Mouse (Mus musculus): ENCODE data around the gene Asic4. TPM values are rescaled to one million over a fixed set of nuclear protein-coding genes. Genes with fewer than 3 reads are reported as not detected.

Asic4 gene
- polyA plus RNA-seq, 1 experiment from 2014 or later = 0.65 TPM

DNA sequence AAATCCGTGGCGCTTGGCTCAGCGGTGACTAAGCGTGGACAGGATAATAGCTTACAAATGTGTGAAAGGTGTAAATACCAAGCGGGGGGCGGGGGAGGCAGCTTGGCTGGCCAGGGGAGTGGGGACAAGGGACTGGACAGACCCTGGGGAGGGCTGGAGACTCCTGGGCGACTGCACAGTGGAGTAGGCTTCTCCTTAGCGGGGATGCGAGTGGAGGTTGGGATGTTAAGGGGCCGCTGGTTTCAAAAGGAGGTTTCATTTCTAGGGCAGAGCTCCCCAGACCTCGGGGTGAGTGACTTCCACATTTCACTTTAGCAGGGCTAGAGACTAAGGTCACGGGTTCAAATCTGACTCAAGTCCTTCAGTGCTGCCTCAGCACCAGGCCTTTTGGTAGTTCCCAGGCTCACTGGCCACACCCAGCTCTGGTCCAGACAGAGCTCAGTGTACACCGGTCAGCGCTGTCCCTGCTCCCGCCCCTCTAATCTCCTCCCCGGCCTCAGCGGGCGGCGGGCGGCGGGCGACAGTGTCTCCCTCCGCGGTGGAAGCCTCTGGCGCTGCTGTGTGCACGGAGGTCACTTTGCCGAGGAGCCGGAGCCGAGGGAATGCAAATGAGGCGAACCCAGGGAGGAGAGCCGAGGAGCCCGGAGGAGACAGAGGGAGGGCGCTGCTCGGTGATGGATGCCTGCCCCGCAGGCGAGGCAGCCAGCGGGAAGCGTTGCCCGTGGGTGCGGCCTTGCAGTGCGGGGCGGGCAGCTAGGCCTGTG is 8.0 kb downstream of the Asic4 start:
- Histone ChIP-seq H3K4me2 (replicated peaks) (peak overlapping the region; percentile 61), H3K9me3 (no peaks in the 10 kb centered on the region), H3K9ac (peak overlapping the region; percentile 56), H3K36me3 (no peaks in the 10 kb centered on the region), H3K4me1 (peaks cover 44% of the 10 kb centered on the region), H3K27me3 (peaks cover 75% of the 10 kb centered on the region), H3K4me3 (peak overlapping the region; percentile 37), H3K27ac (no peak overlapping the region)
- peak; percentile 18; the same call in 1 of the 2 replicates for ATAC-seq (ENCODE audit: low FRiP score, low read depth)
- WGBS = 3% methylated on average over 38 of the region's 42 CpGs

DNA sequence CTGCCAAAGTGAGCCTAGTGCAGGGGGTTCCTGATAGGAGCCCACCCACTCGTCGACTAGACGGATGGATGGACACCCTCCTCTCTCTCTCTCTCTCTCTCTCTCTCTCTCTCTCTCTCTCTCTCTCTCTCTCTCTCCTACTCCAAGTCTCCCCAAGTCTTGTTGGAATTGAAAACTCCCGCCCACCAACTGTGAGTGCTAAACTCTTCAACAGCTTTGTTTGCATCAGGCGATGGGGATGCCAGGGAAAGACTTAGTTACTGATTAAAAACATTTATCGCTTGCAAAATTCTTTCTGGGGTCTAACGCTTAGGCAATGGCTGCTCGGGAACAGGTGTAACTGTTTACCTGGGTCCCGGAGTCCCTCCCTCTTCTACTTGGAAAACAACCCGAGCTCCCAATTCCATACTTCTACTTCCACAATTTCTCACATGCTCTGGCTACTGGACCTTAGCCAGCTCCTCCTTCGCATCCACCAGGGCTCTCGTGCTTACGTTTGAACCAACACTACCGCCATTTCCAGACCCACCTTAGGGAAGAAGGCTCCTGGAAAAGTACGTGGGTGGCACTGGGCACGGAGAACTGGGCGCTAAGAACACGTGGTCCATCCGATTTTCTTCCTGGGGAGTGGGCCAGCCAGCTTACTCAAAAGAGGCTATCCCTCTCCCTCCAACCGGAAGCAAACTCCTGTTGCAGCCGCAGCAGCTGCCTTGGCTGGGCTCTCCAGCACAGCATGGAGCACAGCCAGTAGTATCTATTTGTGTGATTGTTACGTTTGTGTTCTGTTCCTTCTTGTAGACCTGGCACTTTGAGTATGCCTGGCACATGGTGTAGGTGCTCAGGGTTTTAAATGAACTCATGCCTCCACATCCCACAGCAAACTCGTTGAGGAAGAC is 8.8 kb downstream of the Asic4 start:
- ATAC-seq (ENCODE audit: low FRiP score, low read depth) = 0 out of 2 replicates have a peak, but pooled peaks have one; percentile 24
- no peaks in the 10 kb centered on the region for H3K9me3 ChIP-seq
- H3K36me3 ChIP-seq = no peaks in the 10 kb centered on the region
- H3K4me2 ChIP-seq (replicated peaks) = peak overlapping the region; percentile 61
- WGBS = 12% methylated on average over 20 of the region's 23 CpGs
- peak overlapping the region; percentile 56 for H3K9ac ChIP-seq
- H3K27me3 ChIP-seq = peaks cover 73% of the 10 kb centered on the region
- H3K4me1 ChIP-seq = peaks cover 36% of the 10 kb centered on the region
- H3K4me3 ChIP-seq = peak overlapping the region; percentile 37
- H3K27ac ChIP-seq = no peak overlapping the region

DNA sequence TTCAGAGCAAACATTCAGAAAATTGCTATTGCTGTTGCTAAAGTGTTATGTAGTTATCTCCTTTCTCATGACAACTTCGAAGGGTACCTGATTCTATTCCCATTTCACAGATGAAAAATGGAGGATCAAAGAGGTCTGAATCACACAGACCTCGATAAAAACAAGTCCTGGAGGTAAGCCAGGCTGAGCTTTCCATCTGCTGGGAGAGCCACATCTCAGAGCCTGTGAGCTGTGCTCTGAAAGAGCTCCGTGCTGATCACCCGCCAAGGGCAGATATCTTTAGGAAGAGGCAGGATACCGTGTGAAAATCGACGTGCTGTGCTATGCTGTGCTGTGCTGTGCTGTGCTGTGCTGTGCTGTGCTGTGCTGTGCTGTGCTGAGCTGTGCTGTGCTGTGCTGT is 10.1 kb downstream of the Asic4 start:
- no peak overlapping the region for H3K4me2 ChIP-seq (replicated peaks)
- no peak overlapping the region for H3K9ac ChIP-seq
- no peak overlapping the region for H3K27ac ChIP-seq
- 79% methylated on average over 7 of the region's 7 CpGs for WGBS
- no peaks in the 10 kb centered on the region for H3K36me3 ChIP-seq
- H3K9me3 ChIP-seq = no peaks in the 10 kb centered on the region
- H3K4me1 ChIP-seq = peaks cover 36% of the 10 kb centered on the region
- no peak overlapping the region for H3K4me3 ChIP-seq
- H3K27me3 ChIP-seq = peaks cover 73% of the 10 kb centered on the region
- no peak for ATAC-seq (ENCODE audit: low FRiP score, low read depth)

DNA sequence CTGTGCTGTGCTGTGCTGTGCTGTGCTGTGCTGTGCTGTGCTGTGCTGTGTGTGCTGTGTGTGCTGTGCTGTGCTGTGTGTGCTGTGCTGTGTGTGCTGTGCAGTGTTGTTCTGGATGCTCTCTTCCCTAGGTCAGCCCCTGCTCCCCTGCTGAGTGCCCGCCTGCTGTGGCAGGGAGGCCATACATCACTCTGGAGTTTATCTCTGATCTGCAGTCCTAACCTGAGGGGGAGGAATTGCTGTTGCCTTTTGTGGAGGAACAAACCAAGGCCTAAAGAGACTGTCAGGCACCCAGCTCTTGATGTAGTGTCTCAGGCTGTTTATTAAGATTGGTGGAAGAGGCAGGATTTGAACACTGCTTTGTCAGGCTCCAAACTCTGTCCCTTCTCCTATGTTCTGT is 12.4 kb downstream of the Asic4 start:
- Histone ChIP-seq H3K27ac (no peak overlapping the region), H3K4me2 (replicated peaks) (no peak overlapping the region), H3K36me3 (no peaks in the 10 kb centered on the region), H3K9ac (no peak overlapping the region), H3K27me3 (peaks cover 58% of the 10 kb centered on the region), H3K4me1 (peaks cover 23% of the 10 kb centered on the region), H3K9me3 (no peaks in the 10 kb centered on the region), H3K4me3 (no peak overlapping the region)
- no peak for ATAC-seq (ENCODE audit: low FRiP score, low read depth)
- 27% methylated on average over 1 of the region's 1 CpGs for WGBS

DNA sequence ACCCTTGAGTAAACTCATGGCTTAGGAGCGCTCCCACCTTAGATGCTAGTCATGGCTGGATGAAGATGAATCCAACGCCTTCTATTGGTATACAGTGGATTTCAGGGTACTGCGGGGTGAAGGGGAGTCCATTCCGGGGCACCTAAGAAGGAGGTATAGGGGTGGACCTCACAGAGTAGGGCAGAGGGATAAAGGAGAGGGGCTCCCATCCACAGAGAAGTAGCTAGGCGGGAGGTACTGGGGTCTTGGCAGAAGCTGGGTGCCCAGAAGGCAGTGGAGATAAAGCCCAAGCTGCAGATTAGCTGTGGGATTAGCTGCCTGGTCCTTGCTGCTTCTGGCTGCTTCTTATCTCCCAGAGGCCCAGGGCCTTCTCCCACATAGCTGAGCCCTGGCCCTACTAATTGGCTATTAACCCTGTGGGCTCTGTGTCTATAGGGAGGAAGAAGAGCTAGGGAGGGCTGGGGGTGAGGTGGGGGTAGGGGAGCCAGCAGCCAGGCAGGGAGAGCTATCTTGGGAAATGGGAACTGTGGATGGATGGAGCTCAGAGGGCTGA is 13.5 kb downstream of the Asic4 start:
- Histone ChIP-seq H3K9ac (no peak overlapping the region; the same call in 1 of the 2 replicates), H3K4me1 (peaks cover 12% of the 10 kb centered on the region)

DNA sequence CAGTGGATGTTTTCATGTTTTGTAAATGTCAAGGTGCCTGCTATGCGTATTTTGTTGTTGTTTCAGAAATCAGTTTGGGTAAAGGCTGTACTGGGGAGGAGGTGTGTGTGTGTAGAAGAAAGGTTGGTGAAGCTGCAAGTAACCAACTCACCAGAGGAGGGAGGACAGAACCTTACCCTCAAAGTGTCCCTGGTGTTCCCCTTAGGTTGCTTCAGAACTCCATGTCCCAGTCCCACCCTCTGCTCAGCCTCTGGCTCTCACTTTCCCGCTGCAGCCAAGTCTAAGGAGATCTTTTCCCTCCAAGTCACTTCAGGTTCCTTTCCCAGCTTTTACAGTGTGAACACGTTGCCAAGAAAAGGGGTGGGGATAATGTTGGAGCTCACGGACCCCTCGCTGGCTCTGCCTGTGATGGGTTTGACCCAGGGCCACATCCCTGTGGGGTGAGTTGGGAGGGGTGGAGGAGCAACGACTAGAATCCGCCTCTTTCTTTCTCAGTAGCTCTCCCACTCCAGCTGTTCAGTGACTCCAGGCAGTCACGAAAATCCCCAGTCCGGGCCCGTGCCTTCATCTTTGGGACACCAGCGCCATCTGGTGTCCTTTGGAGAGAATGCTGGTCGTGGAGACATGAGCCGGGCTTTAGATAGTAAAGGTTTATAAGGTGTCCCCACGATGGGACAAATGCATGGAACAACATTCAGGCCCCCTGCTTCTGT is 17.1 kb downstream of the Asic4 start:
- Histone ChIP-seq H3K27ac (no peak overlapping the region; the same call in 1 of the 2 replicates), H3K9ac (peak overlapping the region; percentile 43)

More for the DNA sequence above, 13.5 kb downstream of the Asic4 start:
- Histone ChIP-seq H3K4me3 (no peak overlapping the region), H3K27ac (no peak overlapping the region), H3K36me3 (no peaks in the 10 kb centered on the region), H3K27me3 (peaks cover 58% of the 10 kb centered on the region), H3K4me2 (replicated peaks) (no peak overlapping the region), H3K9me3 (no peaks in the 10 kb centered on the region)
- ATAC-seq (ENCODE audit: low FRiP score, low read depth) = no peak
- WGBS = 80% methylated on average over 5 of the region's 5 CpGs

DNA sequence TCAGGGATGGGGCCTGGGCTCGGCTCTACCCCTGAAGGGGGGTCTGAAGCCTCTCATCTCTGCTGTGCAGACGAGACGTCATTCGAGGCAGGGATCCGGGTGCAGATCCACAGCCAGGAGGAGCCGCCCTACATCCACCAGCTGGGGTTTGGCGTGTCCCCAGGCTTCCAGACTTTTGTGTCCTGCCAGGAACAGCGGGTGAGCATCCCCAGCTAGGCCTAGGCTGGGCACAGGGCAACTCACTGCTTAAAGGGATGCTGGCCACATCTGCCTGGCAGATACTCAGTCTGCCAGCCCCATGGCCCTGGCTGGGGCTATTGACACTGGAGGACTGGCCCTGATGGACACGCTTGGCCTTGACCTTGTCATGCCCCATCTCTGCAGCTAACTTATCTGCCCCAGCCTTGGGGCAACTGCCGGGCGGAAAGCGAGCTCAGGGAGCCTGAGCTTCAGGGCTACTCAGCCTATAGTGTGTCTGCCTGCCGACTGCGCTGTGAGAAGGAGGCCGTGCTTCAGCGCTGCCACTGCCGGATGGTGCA is 19.1 kb downstream of the Asic4 start:
- WGBS = 73% methylated on average over 17 of the region's 17 CpGs
- peaks cover 40% of the 10 kb centered on the region for H3K27me3 ChIP-seq

More for the DNA sequence above, 17.1 kb downstream of the Asic4 start:
- Histone ChIP-seq H3K4me3 (no peak overlapping the region), H3K36me3 (peaks cover 3% of the 10 kb centered on the region), H3K27me3 (peaks cover 48% of the 10 kb centered on the region), H3K4me2 (replicated peaks) (peak overlapping the region; percentile 42), H3K4me1 (0 out of 2 replicates have a peak, but pooled peaks cover 3% of the 10 kb centered on the region), H3K9me3 (no peaks in the 10 kb centered on the region)
- 7% methylated on average over 14 of the region's 14 CpGs for WGBS
- ATAC-seq (ENCODE audit: low FRiP score, low read depth) = peak; percentile 90

DNA sequence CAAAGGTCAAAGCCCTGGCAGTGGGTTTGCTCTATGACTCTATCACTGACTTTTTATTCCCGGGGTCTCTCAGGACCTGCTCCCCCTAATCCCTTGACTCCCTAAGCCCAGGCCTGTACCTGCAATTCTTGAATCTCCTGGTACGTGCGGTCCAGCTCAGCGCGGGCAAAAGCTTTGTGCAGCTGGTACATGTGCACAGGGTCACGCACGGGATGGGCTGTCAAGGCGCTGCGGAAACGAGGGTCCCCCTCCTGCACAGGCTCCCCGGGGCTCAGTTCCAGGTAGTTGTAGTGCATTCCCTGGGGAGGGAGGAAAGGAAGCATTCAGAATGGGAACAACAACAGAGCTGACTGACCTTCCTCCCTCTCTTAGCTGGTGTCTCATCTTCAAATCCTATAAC is 26.2 kb downstream of the Asic4 start:
- peaks cover 40% of the 10 kb centered on the region for H3K4me1 ChIP-seq
- no peak overlapping the region for H3K9ac ChIP-seq
- no peak overlapping the region for H3K27ac ChIP-seq
- peaks cover 47% of the 10 kb centered on the region for H3K36me3 ChIP-seq
- no peaks in the 10 kb centered on the region for H3K9me3 ChIP-seq
- peaks cover 23% of the 10 kb centered on the region for H3K27me3 ChIP-seq
- no peak overlapping the region for H3K4me3 ChIP-seq
- ATAC-seq (ENCODE audit: low FRiP score, low read depth) = no peak
- 93% methylated on average over 11 of the region's 11 CpGs for WGBS
- H3K4me2 ChIP-seq (replicated peaks) = no peak overlapping the region

More for the DNA sequence above, 19.1 kb downstream of the Asic4 start:
- no peak for ATAC-seq (ENCODE audit: low FRiP score, low read depth)
- Histone ChIP-seq H3K9me3 (no peaks in the 10 kb centered on the region), H3K4me2 (replicated peaks) (no peak overlapping the region), H3K4me3 (no peak overlapping the region), H3K4me1 (peaks cover 14% of the 10 kb centered on the region), H3K27ac (no peak overlapping the region), H3K9ac (no peak overlapping the region), H3K36me3 (peaks cover 23% of the 10 kb centered on the region)

DNA sequence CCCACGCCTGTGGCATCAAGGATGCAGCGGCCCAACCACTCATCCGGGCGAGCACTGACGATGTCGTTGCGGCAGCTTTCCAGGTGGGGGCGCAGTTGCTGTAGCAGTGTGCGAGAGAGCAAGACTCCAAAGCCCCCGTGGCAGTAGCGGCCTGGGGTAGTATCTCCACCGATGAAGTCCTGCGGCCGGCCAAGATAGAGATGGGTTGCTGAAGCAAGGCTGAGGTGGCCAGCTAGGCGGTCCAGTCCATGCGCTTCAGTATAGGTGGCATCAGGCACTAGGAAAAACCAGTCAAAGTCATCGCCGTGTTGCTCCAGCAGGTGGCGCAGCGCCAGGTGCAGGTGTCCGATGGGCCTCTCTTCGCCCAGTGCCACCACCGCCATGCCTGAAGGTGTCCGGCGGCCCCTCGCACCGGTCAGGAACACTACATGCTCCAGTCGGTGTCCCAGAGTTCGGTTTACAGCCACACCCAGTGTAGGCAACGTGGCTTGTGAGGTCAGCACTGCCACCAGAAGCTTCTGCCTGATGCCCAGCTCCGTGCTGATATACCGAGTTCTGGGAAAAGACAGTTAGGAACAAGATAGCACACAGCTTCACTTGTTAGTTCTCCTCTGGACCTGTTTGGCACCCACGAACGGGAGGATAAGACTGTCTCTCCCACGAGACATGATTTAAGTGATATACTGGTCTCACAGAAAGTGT is 27.2 kb downstream of the Asic4 start:
- no peak overlapping the region for H3K27ac ChIP-seq
- WGBS = 12% methylated on average over 35 of the region's 35 CpGs
- H3K4me2 ChIP-seq (replicated peaks) = peak overlapping the region; percentile 79
- no peak for ATAC-seq (ENCODE audit: low FRiP score, low read depth)
- no peaks in the 10 kb centered on the region for H3K9me3 ChIP-seq
- H3K9ac ChIP-seq = no peak overlapping the region
- H3K27me3 ChIP-seq = peaks cover 33% of the 10 kb centered on the region
- H3K4me1 ChIP-seq = peaks cover 40% of the 10 kb centered on the region
- H3K4me3 ChIP-seq = peak overlapping the region; percentile 84
- H3K36me3 ChIP-seq = peaks cover 43% of the 10 kb centered on the region

DNA sequence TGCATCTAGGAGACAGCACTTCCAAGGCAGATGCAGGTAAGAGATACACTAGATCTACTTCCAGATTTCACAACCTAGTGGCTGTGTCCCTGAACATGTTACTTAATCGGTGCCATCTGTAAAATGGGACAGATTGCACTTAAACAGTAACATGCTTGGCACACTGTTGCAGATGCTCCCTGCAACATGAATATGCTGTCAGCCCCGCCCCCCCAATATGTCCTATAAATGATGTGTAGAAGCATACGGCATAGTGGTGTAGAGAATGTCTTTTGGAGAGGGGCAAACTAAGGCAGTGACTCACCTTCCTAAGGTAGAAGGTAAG is 27.7 kb downstream of the Asic4 start:
- H3K36me3 ChIP-seq = peaks cover 38% of the 10 kb centered on the region
- H3K27ac ChIP-seq = no peak overlapping the region
- ATAC-seq (ENCODE audit: low FRiP score, low read depth) = no peak
- H3K9ac ChIP-seq = 0 out of 2 replicates have a peak overlapping the region, but pooled peaks have one; percentile 81
- WGBS = 41% methylated on average over 3 of the region's 3 CpGs
- peaks cover 38% of the 10 kb centered on the region for H3K27me3 ChIP-seq
- H3K9me3 ChIP-seq = no peaks in the 10 kb centered on the region
- peaks cover 40% of the 10 kb centered on the region for H3K4me1 ChIP-seq
- H3K4me3 ChIP-seq = peak overlapping the region; percentile 84
- peak overlapping the region; percentile 79 for H3K4me2 ChIP-seq (replicated peaks)

DNA sequence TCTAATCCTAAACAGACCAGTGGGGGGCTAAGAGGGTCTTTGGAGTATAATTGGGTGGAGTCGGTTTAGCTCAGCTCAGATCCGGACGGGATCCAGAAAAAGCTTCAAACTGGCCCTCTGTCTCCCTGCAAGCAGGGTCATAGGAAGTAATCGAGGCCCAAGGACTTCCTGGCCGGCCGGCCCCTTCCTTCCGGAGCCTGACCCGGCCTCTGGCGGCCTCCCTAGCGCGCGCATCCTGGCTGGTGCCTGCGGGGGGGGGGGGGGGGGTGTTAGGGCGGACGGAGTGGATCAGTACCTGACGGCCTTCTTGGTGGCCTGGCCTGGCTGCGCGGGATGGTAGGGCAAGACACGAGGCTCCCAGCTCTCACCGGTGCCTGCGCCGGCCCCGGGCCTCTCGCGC is 28.3 kb downstream of the Asic4 start:
- peaks cover 33% of the 10 kb centered on the region for H3K36me3 ChIP-seq
- H3K9me3 ChIP-seq = no peaks in the 10 kb centered on the region
- under 1% methylated on average over 19 of the region's 25 CpGs for WGBS
- H3K4me1 ChIP-seq = peaks cover 38% of the 10 kb centered on the region
- H3K4me2 ChIP-seq (replicated peaks) = peak overlapping the region; percentile 79
- peak overlapping the region; percentile 81 for H3K9ac ChIP-seq
- no peak for ATAC-seq (ENCODE audit: low FRiP score, low read depth)
- no peak overlapping the region for H3K27ac ChIP-seq
- peak overlapping the region; percentile 84 for H3K4me3 ChIP-seq
- peaks cover 44% of the 10 kb centered on the region for H3K27me3 ChIP-seq
